Mouse (Mus musculus): ENCODE measurements around the gene Rcn3.

DNA sequence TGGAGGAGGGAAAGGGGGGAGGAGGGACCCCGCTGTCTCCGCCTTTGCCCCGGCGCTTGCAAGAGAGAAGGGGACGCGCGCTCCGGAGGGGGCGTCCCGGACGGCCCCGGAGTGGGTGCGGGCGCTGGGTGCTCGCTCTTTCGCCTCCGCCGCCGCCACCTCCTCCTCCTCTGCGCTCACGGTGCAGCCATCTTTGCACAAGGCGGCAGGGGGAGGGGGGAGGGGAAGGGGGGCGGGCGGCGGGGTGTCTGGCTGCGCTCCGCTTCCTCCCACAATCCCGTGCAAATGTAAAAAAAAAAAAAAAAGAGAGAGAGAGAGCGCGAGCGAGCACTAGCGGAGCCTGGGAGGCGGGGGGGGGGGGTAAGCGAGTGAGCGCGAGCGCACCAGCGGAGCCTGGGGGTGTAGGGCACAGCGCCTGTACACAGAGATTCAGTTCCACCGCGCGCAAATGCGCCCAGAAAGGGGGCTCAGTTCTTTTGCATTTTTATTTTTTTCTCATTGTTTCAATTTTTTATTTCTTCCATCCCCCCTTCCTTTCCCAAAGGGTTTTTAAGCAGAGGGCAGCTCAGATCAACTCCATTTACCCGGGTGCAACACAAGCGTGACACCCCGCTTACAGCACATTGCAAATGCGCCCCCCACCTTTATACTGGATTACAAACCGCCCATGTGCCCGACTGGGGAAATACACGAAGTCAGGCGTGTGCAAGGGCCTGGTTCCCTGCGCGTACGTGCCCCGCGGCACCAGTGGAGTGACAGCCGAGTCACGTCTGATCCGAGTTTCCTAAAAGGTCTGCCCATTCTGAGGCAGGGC lies 38.7 kb downstream of the Rcn3 start:
- TF ChIP-seq CTCF (IDR thresholded peaks at IDR 0.05; ENCODE audit: low read depth), result no peak
- no peak for TF ChIP-seq EP300 (optimal IDR thresholded peaks at IDR 0.05)
